Mouse (Mus musculus) MEL (cell line): ENCODE measurements around the gene Bnip1. TPM values are rescaled to one million over a fixed set of nuclear protein-coding genes. Genes with fewer than 3 reads are reported as not detected.

Source experiments
- DNase-seq: peaks from one replicate; pipeline ENCODE4 v3.0.0; 2011; ENCODE audit warnings: low read depth, low spot score
- H3K27ac ChIP-seq: 2 replicates; pipeline ENCODE4 v1.5.1; 2012; ENCODE audit warnings: low read depth, mild to moderate bottlenecking, control low read depth, low read length, moderate library complexity; ENCODE audit not compliant: control insufficient read depth
- H3K27me3 ChIP-seq, 2 experiments: fragments of 150-350 bp in 1 of 2; sonication (generic) in 1 of 2; 2 replicates each; pipeline ENCODE4 v1.6.1; 2012; ENCODE audit warnings: low read length in 2 of 2, mild to moderate bottlenecking in 2 of 2, improper control_type of control experiment in 1 of 2, moderate library complexity in 1 of 2; ENCODE audit not compliant: insufficient read depth in 2 of 2, control insufficient read depth in 1 of 2
- H3K36me3 ChIP-seq, 2 experiments: 2 replicates each; pipeline ENCODE4 v1.6.1; 2012 to 2014; ENCODE audit warnings: low read length in 2 of 2, improper control_type of control experiment in 1 of 2, inconsistent platforms in 1 of 2, mild to moderate bottlenecking in 1 of 2; ENCODE audit not compliant: insufficient read depth in 2 of 2, control insufficient read depth in 1 of 2
- H3K4me1 ChIP-seq, 2 experiments: fragments of 150-350 bp in 1 of 2; sonication (generic) in 1 of 2; 2 replicates each; pipeline ENCODE4 v1.6.1; 2012; ENCODE audit warnings: low read length in 2 of 2, improper control_type of control experiment in 1 of 2, mild to moderate bottlenecking in 1 of 2; ENCODE audit not compliant: insufficient read depth in 2 of 2, control insufficient read depth in 1 of 2
- H3K4me3 ChIP-seq, 2 experiments: fragments of 150-350 bp in 1 of 2; sonication (generic) in 1 of 2; 2 replicates each; pipeline ENCODE4 v1.5.1; 2012; ENCODE audit warnings: low read depth in 2 of 2, low read length in 2 of 2, mild to moderate bottlenecking in 2 of 2, moderate library complexity in 2 of 2, control low read depth in 1 of 2, improper control_type of control experiment in 1 of 2; ENCODE audit not compliant: control insufficient read depth in 1 of 2, insufficient read depth in 1 of 2
- H3K79me2 ChIP-seq: 2 replicates; pipeline ENCODE4 v1.6.1; 2012; ENCODE audit warnings: mild to moderate bottlenecking, low read length, moderate library complexity; ENCODE audit not compliant: control insufficient read depth, poor library complexity, insufficient read depth
- H3K9ac ChIP-seq: 2 replicates; pipeline ENCODE4 v1.6.1; 2012; ENCODE audit warnings: low read depth, mild to moderate bottlenecking, control low read depth, low read length, moderate library complexity; ENCODE audit not compliant: control insufficient read depth, poor library complexity, severe bottlenecking
- H3K9me3 ChIP-seq: fragments of 150-350 bp; sonication (generic); replicated peaks from 2 replicates; pipeline ENCODE4 v1.6.1; 2012; ENCODE audit warnings: mild to moderate bottlenecking, low read length, improper control_type of control experiment, moderate library complexity; ENCODE audit not compliant: insufficient read depth
- GATA1 ChIP-seq: IDR thresholded peaks from 2 replicates; pipeline ENCODE4 v1.6.1; 2011; ENCODE audit warnings: low read depth, low read length, improper control_type of control experiment
- JUND ChIP-seq: IDR thresholded peaks from 2 replicates; pipeline ENCODE4 v1.6.1; 2011; ENCODE audit warnings: low read depth, mild to moderate bottlenecking, improper control_type of control experiment, low read length
- KAT2A ChIP-seq: conservative IDR thresholded peaks from 2 replicates; pipeline ENCODE4 v1.6.1; 2012; ENCODE audit warnings: low read depth, low read length, improper control_type of control experiment, inconsistent platforms
- MAFK ChIP-seq: IDR thresholded peaks from 2 replicates; pipeline ENCODE4 v1.6.1; 2011; ENCODE audit warnings: low read depth, mild to moderate bottlenecking, low read length, improper control_type of control experiment, borderline replicate concordance
- NELFE ChIP-seq: IDR thresholded peaks from 2 replicates; pipeline ENCODE4 v1.6.1; 2011; ENCODE audit warnings: low read depth, low read length, improper control_type of control experiment
- POLR2AphosphoS2 ChIP-seq: IDR thresholded peaks from 2 replicates; pipeline ENCODE4 v1.6.1; 2011; ENCODE audit warnings: low read length, improper control_type of control experiment
- RCOR1 ChIP-seq: IDR thresholded peaks from 2 replicates; pipeline ENCODE4 v1.6.1; 2012; ENCODE audit warnings: low read depth, mild to moderate bottlenecking, inconsistent platforms, low read length, improper control_type of control experiment
- TBP ChIP-seq: IDR thresholded peaks from 2 replicates; pipeline ENCODE4 v1.8.0; 2011; ENCODE audit warnings: low read depth, low read length, improper control_type of control experiment
- polyA plus RNA-seq, 2 experiments: library from polyadenylated mRNA; stranded (reverse) in 1 of 2; unstranded in 1 of 2; fragments of >175 nt in 1 of 2; fragments of >200 nt in 1 of 2; gene quantifications; 2 replicates each; pipeline versions ENCODE4 v1.2.1 to v1.2.4; 2012; ENCODE audit warnings: low replicate concordance in 2 of 2, low read depth in 1 of 2; ENCODE audit not compliant: insufficient read length in 2 of 2, insufficient read depth in 1 of 2, missing spikeins in 1 of 2
- total RNA-seq: library from RNA; depleted of rRNA; stranded (reverse); fragments of 300-350 nt; gene quantifications from 2 replicates; pipeline ENCODE4 v1.2.3, GENCODE M21; 2012

Bnip1 gene
- total and polyA plus RNA-seq, 3 experiments = 44.1 to 44.2 TPM; not detected in 1

- no peak for DNase-seq
- Histone ChIP-seq H3K9ac (no peak overlapping the region), H3K27ac (no peak overlapping the region), H3K4me3 (no peak overlapping the region), H3K4me1 (no peaks in the 10 kb centered on the region), H3K9me3 (no peaks in the 10 kb centered on the region)
- no peak for TF ChIP-seq GATA1
- TF ChIP-seq, all 39 proteins: peak for 0
- Histone ChIP-seq H3K79me2 (no peaks in the 10 kb centered on the region), H3K27me3 (peaks cover 0 to 5% of the 10 kb centered on the region in 2 experiments; a peak in 1 of 4 replicates), H3K36me3 (no peaks in the 10 kb centered on the region)
Measured at GRCm38 (mm10) chr17:26838191-26838910, 57.5 kb downstream of the Bnip1 start.

DNA sequence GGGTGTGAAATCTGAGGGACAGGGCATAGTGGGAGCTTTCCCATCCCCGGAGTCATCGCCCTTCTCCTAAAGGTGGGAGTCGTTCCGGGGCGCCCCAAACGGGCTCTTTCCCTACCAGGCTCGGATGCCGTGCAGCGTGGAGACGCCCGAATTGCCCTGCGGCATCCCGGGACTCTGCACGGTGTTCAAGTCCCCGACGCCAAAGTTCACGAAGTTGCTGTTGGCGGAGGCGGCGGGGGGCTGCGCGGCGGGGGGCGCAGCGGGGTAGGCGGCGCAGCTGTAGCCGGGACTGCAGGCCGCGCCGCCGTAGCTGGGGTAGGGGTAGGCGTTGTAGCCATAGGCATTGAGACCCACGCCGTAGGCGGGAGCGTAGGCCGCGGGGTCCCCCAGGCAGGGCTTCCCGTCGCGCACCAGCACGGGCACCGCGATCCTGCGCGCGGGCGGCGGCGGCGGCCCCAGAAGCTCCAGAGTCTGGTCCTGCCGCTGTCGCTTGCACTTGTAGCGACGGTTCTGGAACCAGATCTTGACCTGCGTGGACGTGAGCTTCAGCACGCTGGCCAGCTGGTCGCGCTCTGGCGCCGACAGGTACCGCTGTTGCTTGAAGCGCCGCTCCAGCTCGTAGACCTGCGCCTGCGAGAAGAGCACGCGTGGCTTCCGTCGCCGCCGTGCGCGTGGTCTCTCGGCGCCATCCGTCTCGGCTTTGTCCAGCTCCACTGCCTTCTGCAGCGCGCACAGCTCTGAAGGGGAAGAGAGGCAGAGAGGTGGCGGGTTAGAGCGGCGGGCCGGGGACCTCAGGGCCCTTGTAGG, 58.2 kb downstream of the Bnip1 start:
- Histone ChIP-seq H3K36me3 (no peaks in the 10 kb centered on the region), H3K4me1 (no peaks in the 10 kb centered on the region), H3K27me3 (peaks cover 0 to 5% of the 10 kb centered on the region in 2 experiments; a peak in 1 of 4 replicates), H3K79me2 (no peaks in the 10 kb centered on the region), H3K4me3 (no peak overlapping the region), H3K27ac (no peak overlapping the region), H3K9me3 (no peaks in the 10 kb centered on the region), H3K9ac (no peak overlapping the region)
- DNase-seq = no peak
- TF ChIP-seq NELFE = no peak

- H3K9ac ChIP-seq = no peak overlapping the region
- H3K4me3 ChIP-seq = no peak overlapping the region
- no peaks in the 10 kb centered on the region for H3K79me2 ChIP-seq
- TF ChIP-seq POLR2AphosphoS2 = no peak
- no peak for TF ChIP-seq RCOR1
- TF ChIP-seq TBP = no peak
- TF ChIP-seq MAFK = no peak
- no peak for TF ChIP-seq JUND
- TF ChIP-seq NELFE = no peak
- no peak for TF ChIP-seq KAT2A
- peaks cover 0 to 3% of the 10 kb centered on the region in 2 experiments; a peak in 1 of 4 replicates for H3K27me3 ChIP-seq
- H3K27ac ChIP-seq = no peak overlapping the region
- H3K4me1 ChIP-seq = no peaks in the 10 kb centered on the region
- H3K9me3 ChIP-seq = no peaks in the 10 kb centered on the region
- no peak for DNase-seq
- H3K36me3 ChIP-seq = no peaks in the 10 kb centered on the region
Measured at GRCm38 (mm10) chr17:26839718-26840438, 59.0 kb downstream of the Bnip1 start.
